Mouse (Mus musculus) neutrophil, adult 65 days (primary cell): ENCODE results near the gene Rubcn. TPM values are rescaled to one million over a fixed set of nuclear protein-coding genes. Genes with fewer than 3 reads are reported as not detected.

Experiments
- total RNA-seq: library from RNA; stranded (reverse); gene quantifications from 2 replicates; pipeline ENCODE4 v1.2.4, GENCODE M21; 2023

The Rubcn gene
- 11.5 and 15.4 TPM in 2 replicates for total RNA-seq

DNA sequence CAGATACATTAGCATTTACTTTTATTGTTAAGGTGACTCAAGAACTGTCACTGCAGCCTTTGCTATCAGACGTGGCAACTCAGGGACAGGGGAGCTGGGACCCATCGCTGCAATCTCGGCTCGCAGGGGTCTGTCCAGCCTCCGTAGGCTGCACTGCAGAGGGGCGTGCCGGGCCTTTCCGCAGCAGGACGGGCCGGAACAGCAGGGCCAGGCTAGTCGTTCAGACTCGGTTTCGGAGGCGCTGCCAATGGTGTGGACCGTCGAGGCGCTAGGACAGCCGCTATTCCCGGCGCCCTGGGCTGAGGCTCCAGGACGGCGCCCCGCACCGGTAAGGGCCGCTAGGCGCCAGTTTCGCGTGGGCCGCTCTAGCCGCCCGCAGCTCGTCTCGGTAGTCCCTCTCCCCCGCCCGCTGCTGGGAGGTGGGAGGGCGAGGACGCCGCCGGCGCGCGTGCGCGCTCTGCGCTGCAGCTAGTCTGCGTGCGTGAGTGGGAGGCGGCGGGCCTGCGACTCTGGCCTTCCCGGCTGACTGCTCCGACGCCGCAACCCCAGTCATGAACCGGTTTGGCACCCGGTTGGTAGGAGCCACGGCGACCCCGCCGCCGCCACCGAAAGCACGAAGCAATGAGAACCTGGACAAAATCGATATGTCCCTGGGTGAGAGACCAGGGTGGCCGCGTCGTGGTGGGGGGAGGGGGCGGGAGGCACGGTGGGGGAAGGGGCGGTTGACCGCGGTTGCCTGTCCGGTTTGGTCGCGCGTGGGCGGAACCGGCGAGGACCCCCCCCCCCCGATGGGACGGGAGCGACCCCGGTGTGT, at the start of gene Rubcn, which contains the start of gene Fyttd1:
Gene Rubcn, minus strand, starts transcription at position 424 of the 814 bp plus-strand sequence.
Gene Fyttd1, plus strand, starts transcription at position 158 of the 814 bp plus-strand sequence.

GRCm38 (mm10) chr16:32913937-32914881, 36.6 kb upstream of the Rubcn start, which contains the start of gene Lrch3:
Lrch3 (plus strand) TSS chr16:32914100.

DNA sequence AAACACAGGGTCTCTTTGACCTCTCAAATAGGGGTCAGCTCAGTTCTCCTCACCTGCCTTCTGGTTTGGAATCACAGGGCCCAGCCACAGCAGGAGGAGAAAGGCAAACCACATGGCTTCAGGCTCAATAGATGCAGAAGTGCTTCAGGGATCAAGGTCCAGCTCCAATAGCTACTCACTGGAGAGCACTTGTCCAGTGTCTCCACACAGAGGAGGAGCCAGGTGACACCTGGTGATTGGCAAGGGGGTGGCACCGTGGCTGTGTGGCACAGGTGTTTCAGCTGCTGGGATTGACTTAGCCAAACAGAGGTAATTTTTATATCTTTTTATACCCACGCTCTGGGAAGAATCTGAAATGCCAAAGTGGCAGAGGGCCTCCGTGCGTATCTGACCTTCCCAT, 67.2 kb downstream of the Rubcn start, which contains the start of gene Smbd1:
Gene Smbd1, minus strand, starts transcription at position 157 of the 400 bp plus-strand sequence.

DNA sequence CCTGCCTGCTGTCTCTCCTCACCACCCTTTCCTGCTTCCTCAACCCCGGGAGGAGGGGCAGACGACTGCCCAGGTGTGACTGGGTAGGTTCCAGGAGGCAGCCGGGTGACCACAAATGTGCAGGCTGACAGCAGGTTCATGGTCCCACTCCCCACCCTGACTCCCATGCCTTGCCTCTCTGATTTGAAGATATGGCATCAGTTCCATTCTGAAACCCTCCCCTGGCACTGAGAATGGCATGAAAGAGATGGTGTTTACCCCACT, 80.2 kb downstream of the Rubcn start, which contains the start of gene Muc20:
Gene Muc20, minus strand, starts transcription at position 10 of the 264 bp plus-strand sequence.

Other genes starting within 250 kb of the Rubcn start
- 22.0 and 34.0 TPM in 2 replicates for gene Tnk2, start 233.9 kb downstream of the Rubcn start, total RNA-seq
- gene Muc4, start 141.9 kb downstream of the Rubcn start, total RNA-seq, result not detected in 2 replicates
- 0.16 TPM in 1 of 2 replicates, not detected in the other for gene Muc20, start 80.3 kb downstream of the Rubcn start, total RNA-seq
- not detected in 2 replicates for gene Smbd1, start 67.3 kb downstream of the Rubcn start, total RNA-seq
- gene Fyttd1, start 266 bp downstream of the Rubcn start, total RNA-seq, result 20.2 and 21.5 TPM in 2 replicates
- gene Lrch3, start 36.3 kb upstream of the Rubcn start, total RNA-seq, result 39.4 and 54.5 TPM in 2 replicates
- not detected in 2 replicates for gene Iqcg, start 178.5 kb upstream of the Rubcn start, total RNA-seq
- 246 and 303 TPM in 2 replicates for gene Rpl35a, start 178.7 kb upstream of the Rubcn start, total RNA-seq
- 1.9 and 4.3 TPM in 2 replicates for gene Lmln, start 184.8 kb upstream of the Rubcn start, total RNA-seq